ENCODE assay signal across 33 mouse cellular contexts in the genomic region with DNA sequence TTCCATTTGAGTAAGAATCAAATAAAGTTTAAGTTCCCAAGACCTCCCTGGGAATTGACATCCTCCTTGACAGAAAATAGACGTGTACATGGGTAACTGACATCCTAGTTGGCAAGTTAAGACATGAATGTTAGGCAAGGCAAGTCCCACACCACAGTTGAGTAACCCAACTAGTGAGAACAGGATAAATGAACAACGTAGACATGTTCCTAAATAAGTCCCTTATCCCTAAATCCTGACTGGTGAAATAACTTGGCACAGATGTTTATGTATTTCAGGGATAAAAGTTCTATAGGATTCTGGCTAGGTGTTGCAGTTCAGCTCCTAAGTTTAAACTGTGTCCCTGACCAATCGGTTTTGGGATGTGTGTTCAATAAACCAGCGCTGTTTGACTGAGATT. TPM values are rescaled to one million over a fixed set of nuclear protein-coding genes. Genes with fewer than 3 reads are reported as not detected.
"Had no signal": no experiment of that assay in that cellular context is flagged by ENCODE, and none has a peak within 500 bp of the region (broad histone marks: within the 10 kb centered on the region; RNA-seq: fewer than 3 reads in every experiment).

No protein-coding gene starts in this region.

- H3K9me3 ChIP-seq: heart, embryonic 15.5 days; hindbrain, embryonic 13.5 days; hindbrain, embryonic 15.5 days; intestine, embryonic 15.5 days; kidney, embryonic 15.5 days; limb, embryonic 13.5 days; limb, embryonic 15.5 days; liver, embryonic 12.5 days had no signal

- H3K27ac ChIP-seq: gastrocnemius, adult 2 months; heart, adult 2 months; heart, embryonic 13.5 days; heart, embryonic 15.5 days; hindbrain, embryonic 13.5 days; hindbrain, embryonic 15.5 days; hindbrain, postnatal 0 days; intestine, embryonic 15.5 days; kidney, embryonic 15.5 days; kidney, postnatal 0 days; limb, embryonic 13.5 days; limb, embryonic 15.5 days; liver, embryonic 12.5 days; liver, embryonic 14.5 days had no signal

- H3K4me1 ChIP-seq: heart, embryonic 13.5 days; heart, embryonic 15.5 days; hindbrain, embryonic 13.5 days; hindbrain, embryonic 15.5 days; intestine, embryonic 15.5 days; kidney, embryonic 15.5 days; limb, embryonic 13.5 days; limb, embryonic 15.5 days; liver, embryonic 12.5 days had no signal

- H3K9ac ChIP-seq: heart, embryonic 13.5 days; heart, embryonic 15.5 days; hindbrain, embryonic 13.5 days; hindbrain, embryonic 15.5 days; intestine, embryonic 15.5 days; kidney, embryonic 15.5 days; limb, embryonic 13.5 days; limb, embryonic 15.5 days; liver, embryonic 12.5 days; liver, embryonic 14.5 days had no signal

- DNase-seq: gastrocnemius, adult 2 months; gastrocnemius, postnatal 10 days; gastrocnemius, postnatal 25 days; heart, adult 11 months; heart, adult 2 months; heart, postnatal 14 days; heart, postnatal 36 days; kidney, adult 18-20 months; kidney, adult 9 months; kidney, postnatal 14 days; kidney, postnatal 36 days; layer of hippocampus, adult 9-11 months; layer of hippocampus, postnatal 36 days; left cerebral cortex, postnatal 4 days had no signal

- H3K4me2 ChIP-seq: heart, embryonic 11.5 days; heart, embryonic 13.5 days; heart, embryonic 15.5 days; hindbrain, embryonic 13.5 days; hindbrain, embryonic 15.5 days; intestine, embryonic 15.5 days; kidney, embryonic 15.5 days; limb, embryonic 13.5 days; limb, embryonic 15.5 days; liver, embryonic 12.5 days had no signal

- H3K4me3 ChIP-seq: gastrocnemius, adult 2 months; heart, adult 2 months; heart, embryonic 13.5 days; heart, embryonic 15.5 days; hindbrain, embryonic 13.5 days; hindbrain, embryonic 15.5 days; intestine, embryonic 15.5 days; kidney, embryonic 15.5 days; limb, embryonic 13.5 days; limb, embryonic 15.5 days; liver, embryonic 12.5 days had no signal

- ATAC-seq: hindbrain, postnatal 0 days; intestine, embryonic 15.5 days; intestine, postnatal 0 days; liver, embryonic 12.5 days had no signal

- H3K27me3 ChIP-seq: hindbrain, embryonic 13.5 days; intestine, embryonic 15.5 days; limb, embryonic 15.5 days had no signal

- H3K36me3 ChIP-seq: heart, embryonic 13.5 days; heart, embryonic 15.5 days; hindbrain, embryonic 13.5 days; hindbrain, embryonic 15.5 days; intestine, embryonic 15.5 days; kidney, embryonic 15.5 days; limb, embryonic 13.5 days; limb, embryonic 15.5 days; liver, embryonic 12.5 days had no signal

RNA-seq across cellular contexts. Expression of gene Gm15517, which starts 29.7 kb away (rescaled TPM):
- polyA plus RNA-seq: heart, adult 2 months; heart, embryonic 11.5 days; heart, embryonic 13.5 days; heart, embryonic 15.5 days; heart, postnatal 0 days; hindbrain, embryonic 11.5 days; hindbrain, embryonic 13.5 days; hindbrain, postnatal 0 days; intestine, embryonic 15.5 days; intestine, postnatal 0 days; kidney, embryonic 15.5 days; kidney, postnatal 0 days; large intestine, adult 2 months; limb, embryonic 11.5 days; limb, embryonic 15.5 days; liver, adult 2 months; liver, embryonic 12.5 days; liver, embryonic 14.5 days had no signal

RNA-seq across cellular contexts. Expression of gene Acp4, which starts 33.8 kb away (rescaled TPM):
- polyA plus RNA-seq: heart, adult 2 months; heart, embryonic 11.5 days; heart, embryonic 13.5 days; heart, embryonic 15.5 days; heart, postnatal 0 days; hindbrain, embryonic 11.5 days; hindbrain, embryonic 15.5 days; intestine, embryonic 15.5 days; intestine, postnatal 0 days; kidney, postnatal 0 days; large intestine, adult 2 months; liver, adult 2 months; liver, embryonic 12.5 days; liver, embryonic 14.5 days had no signal
